Mouse (Mus musculus): ENCODE measurements around the gene Sbk3. TPM values are rescaled to one million over a fixed set of nuclear protein-coding genes. Genes with fewer than 3 reads are reported as not detected.
"Not testable (repeated sequence)": the region's sequence is repeated elsewhere in the genome, so short reads cannot be mapped to it uniquely, and the experiment has no call there.

Gene Sbk3
- polyA plus RNA-seq, 1 experiment from 2014 or later = 0.13 TPM

- Histone ChIP-seq H3K9me3 (no peaks in the 10 kb centered on the region), H3K4me1 (replicated peaks) (peaks cover 15% of the 10 kb centered on the region), H3K27ac (no peak overlapping the region), H3K9ac (replicated peaks) (no peak overlapping the region), H3K36me3 (peaks cover 56% of the 10 kb centered on the region), H3K4me2 (replicated peaks) (peak overlapping the region; percentile 61; the same call in 1 of the 2 replicates), H3K4me3 (replicated peaks) (no peak overlapping the region), H3K27me3 (no peaks in the 10 kb centered on the region)
- ATAC-seq = no peak
- WGBS = 89% methylated on average over 27 of the region's 27 CpGs
Observed at GRCm38 (mm10) chr7:5012681-5013513, 41.9 kb upstream of the Sbk3 start.

GRCm38 (mm10) chr7:5008229-5008628, 37.3 kb upstream of the Sbk3 start:
- no peak overlapping the region for H3K27ac ChIP-seq
- WGBS = 96% methylated on average over 26 of the region's 26 CpGs
- H3K4me1 ChIP-seq (replicated peaks) = 0 out of 2 replicates have a peak, but pooled peaks cover 3% of the 10 kb centered on the region
- ATAC-seq = peak; percentile 31; the same call in 1 of the 2 replicates
- H3K9me3 ChIP-seq = no peaks in the 10 kb centered on the region
- no peaks in the 10 kb centered on the region for H3K27me3 ChIP-seq
- no peak overlapping the region for H3K4me2 ChIP-seq (replicated peaks)
- no peak overlapping the region for H3K9ac ChIP-seq (replicated peaks)
- no peak overlapping the region for H3K4me3 ChIP-seq (replicated peaks)
- peaks cover 72% of the 10 kb centered on the region for H3K36me3 ChIP-seq

- not testable (repeated sequence) for H3K9ac ChIP-seq (replicated peaks); ATAC-seq; H3K27ac ChIP-seq; H3K9me3 ChIP-seq; H3K27me3 ChIP-seq; H3K4me3 ChIP-seq (replicated peaks); H3K4me1 ChIP-seq (replicated peaks); H3K4me2 ChIP-seq (replicated peaks)
- WGBS = 72% methylated on average over 8 of the region's 8 CpGs
- peaks cover 20% of the 10 kb centered on the region for H3K36me3 ChIP-seq
Observed at GRCm38 (mm10) chr7:5002876-5003275, 31.9 kb upstream of the Sbk3 start.

- Histone ChIP-seq H3K36me3 (no peaks in the 10 kb centered on the region), H3K27me3 (0 out of 2 replicates have a peak, but pooled peaks cover under 1% of the 10 kb centered on the region), H3K9me3 (no peaks in the 10 kb centered on the region), H3K27ac (no peak overlapping the region), H3K4me3 (replicated peaks) (no peak overlapping the region), H3K4me1 (replicated peaks) (peaks cover 14% of the 10 kb centered on the region), H3K9ac (replicated peaks) (no peak overlapping the region), H3K4me2 (replicated peaks) (no peak overlapping the region)
- ATAC-seq = no peak
- WGBS = 65% methylated on average over 2 of the region's 2 CpGs
Observed at GRCm38 (mm10) chr7:4999876-5000275, 28.9 kb upstream of the Sbk3 start.

- 74% methylated on average over 6 of the region's 8 CpGs for WGBS
- H3K27ac ChIP-seq = peak overlapping the region; percentile 87; the same call in 1 of the 2 replicates
- H3K9me3 ChIP-seq = no peaks in the 10 kb centered on the region
- H3K27me3 ChIP-seq = 0 out of 2 replicates have a peak, but pooled peaks cover 9% of the 10 kb centered on the region
- peaks cover 40% of the 10 kb centered on the region for H3K4me1 ChIP-seq (replicated peaks)
- H3K36me3 ChIP-seq = peaks cover 27% of the 10 kb centered on the region
- peak overlapping the region; percentile 81 for H3K9ac ChIP-seq (replicated peaks)
- peak overlapping the region; percentile 68 for H3K4me3 ChIP-seq (replicated peaks)
- H3K4me2 ChIP-seq (replicated peaks) = peak overlapping the region; percentile 94
- no peak for ATAC-seq
Observed at GRCm38 (mm10) chr7:4996934-4997333, 26.0 kb upstream of the Sbk3 start.

GRCm38 (mm10) chr7:4996003-4996895, 25.3 kb upstream of the Sbk3 start, which contains the start of gene Zfp579:
Gene Zfp579 (minus strand): TSS chr7:4996158.
- H3K9me3 ChIP-seq = no peaks in the 10 kb centered on the region
- H3K4me2 ChIP-seq (replicated peaks) = peak within 1 kb of the TSS; percentile 94
- peak; percentile 88 for ATAC-seq
- WGBS = 4% methylated on average over 15 of the region's 26 CpGs
- peaks cover 40% of the 10 kb centered on the region for H3K4me1 ChIP-seq (replicated peaks)
- peak within 1 kb of the TSS; percentile 81 for H3K9ac ChIP-seq (replicated peaks)
- H3K4me3 ChIP-seq (replicated peaks) = peak within 1 kb of the TSS; percentile 68
- 0 out of 2 replicates have a peak, but pooled peaks cover 9% of the 10 kb centered on the region for H3K27me3 ChIP-seq
- H3K36me3 ChIP-seq = peaks cover 33% of the 10 kb centered on the region
- H3K27ac ChIP-seq = peak within 1 kb of the TSS; percentile 87

- peaks cover 42% of the 10 kb centered on the region for H3K36me3 ChIP-seq
- ATAC-seq = no peak; the same call in 1 of the 2 replicates
- 0 out of 2 replicates have a peak, but pooled peaks cover 9% of the 10 kb centered on the region for H3K27me3 ChIP-seq
- H3K9me3 ChIP-seq = 0 out of 2 replicates have a peak, but pooled peaks cover 3% of the 10 kb centered on the region
- WGBS = 5% methylated on average over 19 of the region's 19 CpGs
- H3K9ac ChIP-seq (replicated peaks) = peak overlapping the region; percentile 81
- H3K4me2 ChIP-seq (replicated peaks) = peak overlapping the region; percentile 94
- H3K27ac ChIP-seq = peak overlapping the region; percentile 87
- H3K4me1 ChIP-seq (replicated peaks) = peaks cover 40% of the 10 kb centered on the region
- peak overlapping the region; percentile 68 for H3K4me3 ChIP-seq (replicated peaks)
Observed at GRCm38 (mm10) chr7:4995268-4996002, 24.5 kb upstream of the Sbk3 start.

GRCm38 (mm10) chr7:4993999-4994788, 23.2 kb upstream of the Sbk3 start:
- H3K36me3 ChIP-seq = peaks cover 45% of the 10 kb centered on the region
- no peak overlapping the region for H3K27ac ChIP-seq
- H3K9ac ChIP-seq (replicated peaks) = peak overlapping the region; percentile 81
- H3K4me2 ChIP-seq (replicated peaks) = peak overlapping the region; percentile 94
- peak overlapping the region; percentile 68 for H3K4me3 ChIP-seq (replicated peaks)
- peaks cover 6% of the 10 kb centered on the region; the same call in 1 of the 2 replicates for H3K9me3 ChIP-seq
- ATAC-seq = no peak
- H3K4me1 ChIP-seq (replicated peaks) = peaks cover 40% of the 10 kb centered on the region
- WGBS = 53% methylated on average over 59 of the region's 59 CpGs
- 0 out of 2 replicates have a peak, but pooled peaks cover 9% of the 10 kb centered on the region for H3K27me3 ChIP-seq

GRCm38 (mm10) chr7:4993347-4993998, 22.5 kb upstream of the Sbk3 start:
- H3K9ac ChIP-seq (replicated peaks) = peak overlapping the region; percentile 81
- ATAC-seq = no peak

GRCm38 (mm10) chr7:4988250-4988649, 17.3 kb upstream of the Sbk3 start:
- peaks cover 10% of the 10 kb centered on the region for H3K4me1 ChIP-seq (replicated peaks)
- H3K9me3 ChIP-seq = peaks cover 6% of the 10 kb centered on the region; the same call in 1 of the 2 replicates
- H3K27me3 ChIP-seq = no peaks in the 10 kb centered on the region; the same call in 1 of the 2 replicates
- no peak overlapping the region for H3K4me3 ChIP-seq (replicated peaks)
- no peak overlapping the region for H3K9ac ChIP-seq (replicated peaks)
- H3K4me2 ChIP-seq (replicated peaks) = no peak overlapping the region
- ATAC-seq = no peak
- H3K27ac ChIP-seq = no peak overlapping the region
- peaks cover 32% of the 10 kb centered on the region for H3K36me3 ChIP-seq
- 69% methylated on average over 2 of the region's 2 CpGs for WGBS

More at GRCm38 (mm10) chr7:4993347-4993998, 22.5 kb upstream of the Sbk3 start:
- 0 out of 2 replicates have a peak, but pooled peaks cover 9% of the 10 kb centered on the region for H3K27me3 ChIP-seq
- H3K4me3 ChIP-seq (replicated peaks) = peak overlapping the region; percentile 68
- H3K4me1 ChIP-seq (replicated peaks) = peaks cover 40% of the 10 kb centered on the region
- peaks cover 6% of the 10 kb centered on the region; the same call in 1 of the 2 replicates for H3K9me3 ChIP-seq
- H3K36me3 ChIP-seq = peaks cover 45% of the 10 kb centered on the region
- 42% methylated on average over 55 of the region's 55 CpGs for WGBS
- H3K27ac ChIP-seq = no peak overlapping the region
- peak overlapping the region; percentile 94 for H3K4me2 ChIP-seq (replicated peaks)

Measured in midbrain, embryonic 13.5 days (tissue).